Mouse (Mus musculus): ENCODE results near the gene Vps26c. TPM values are rescaled to one million over a fixed set of nuclear protein-coding genes. Genes with fewer than 3 reads are reported as not detected.

Gene Vps26c
- polyA plus RNA-seq, 1 experiment from 2014 or later = 56.1 TPM

GRCm38 (mm10) chr16:94465900-94466299 is 60.7 kb downstream of the Vps26c start:
- 98% methylated on average over 4 of the region's 4 CpGs for WGBS
- peaks cover 100% of the 10 kb centered on the region for H3K36me3 ChIP-seq (replicated peaks)
- H3K4me3 ChIP-seq = no peak overlapping the region
- H3K4me1 ChIP-seq = no peaks in the 10 kb centered on the region
- no peak overlapping the region for H3K27ac ChIP-seq
- no peaks in the 10 kb centered on the region for H3K9me3 ChIP-seq
- H3K27me3 ChIP-seq (ENCODE audit: poor library complexity, severe bottlenecking) = no peaks in the 10 kb centered on the region
- DNase-seq (ENCODE audit: extremely low spot score, low spot score) = no peak

DNA sequence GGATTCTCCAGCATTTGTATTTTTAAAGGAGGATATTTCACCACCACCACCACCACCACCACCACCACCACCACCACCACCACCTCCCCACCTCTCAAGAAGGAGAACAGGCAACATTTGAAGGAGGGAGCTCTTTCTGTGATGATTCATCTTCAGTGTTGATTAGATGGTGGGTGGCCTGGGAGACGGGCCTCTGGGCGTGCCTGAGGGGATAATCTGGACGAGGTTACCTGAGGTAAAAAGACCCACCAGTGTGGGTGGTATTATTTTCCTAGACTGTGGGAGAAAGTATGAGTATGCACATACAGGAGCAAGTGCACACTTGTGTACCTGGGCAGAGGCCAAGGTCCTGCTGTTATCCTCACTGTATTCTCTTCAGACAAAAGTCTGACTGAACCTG is 62.6 kb downstream of the Vps26c start:
- Histone ChIP-seq H3K36me3 (replicated peaks) (peaks cover 99% of the 10 kb centered on the region), H3K4me3 (no peak overlapping the region), H3K9me3 (no peaks in the 10 kb centered on the region), H3K27me3 (ENCODE audit: poor library complexity, severe bottlenecking) (no peaks in the 10 kb centered on the region), H3K4me1 (no peaks in the 10 kb centered on the region), H3K27ac (no peak overlapping the region)
- 92% methylated on average over 3 of the region's 3 CpGs for WGBS
- no peak for DNase-seq (ENCODE audit: extremely low spot score, low spot score)

GRCm38 (mm10) chr16:94454146-94454545 is 72.5 kb downstream of the Vps26c start:
- Histone ChIP-seq H3K4me1 (no peaks in the 10 kb centered on the region), H3K36me3 (replicated peaks) (peaks cover 100% of the 10 kb centered on the region), H3K27me3 (ENCODE audit: poor library complexity, severe bottlenecking) (no peaks in the 10 kb centered on the region), H3K4me3 (no peak overlapping the region), H3K27ac (no peak overlapping the region), H3K9me3 (no peaks in the 10 kb centered on the region)
- DNase-seq (ENCODE audit: extremely low spot score, low spot score) = no peak
- WGBS = 86% methylated on average over 4 of the region's 4 CpGs

DNA sequence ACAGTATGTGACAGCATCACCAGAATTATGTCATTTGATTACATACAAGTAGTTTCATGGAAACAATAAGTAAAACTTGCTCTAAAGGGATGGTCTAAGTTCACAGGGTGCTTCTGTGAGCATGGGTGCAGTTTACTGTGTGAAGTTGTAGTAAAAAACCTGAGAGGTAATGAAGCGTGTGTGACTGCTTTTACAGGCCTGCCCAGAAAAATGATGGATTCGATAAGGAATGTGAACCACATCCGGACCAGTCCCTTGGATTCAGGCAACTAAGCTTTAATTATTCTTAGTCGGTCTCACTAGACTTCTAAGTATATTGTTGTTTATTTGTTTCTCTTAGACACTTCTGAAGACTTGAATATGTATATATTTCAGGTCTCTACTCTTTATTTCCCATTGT is 73.9 kb downstream of the Vps26c start:
- DNase-seq (ENCODE audit: extremely low spot score, low spot score) = no peak
- 95% methylated on average over 4 of the region's 4 CpGs for WGBS
- H3K27me3 ChIP-seq (ENCODE audit: poor library complexity, severe bottlenecking) = no peaks in the 10 kb centered on the region
- no peak overlapping the region for H3K4me3 ChIP-seq
- H3K4me1 ChIP-seq = no peaks in the 10 kb centered on the region
- H3K36me3 ChIP-seq (replicated peaks) = peaks cover 100% of the 10 kb centered on the region
- no peak overlapping the region for H3K27ac ChIP-seq
- no peaks in the 10 kb centered on the region for H3K9me3 ChIP-seq

- Histone ChIP-seq H3K36me3 (replicated peaks) (peaks cover 100% of the 10 kb centered on the region), H3K9me3 (no peaks in the 10 kb centered on the region), H3K27me3 (ENCODE audit: poor library complexity, severe bottlenecking) (no peaks in the 10 kb centered on the region), H3K4me1 (no peaks in the 10 kb centered on the region), H3K4me3 (no peak overlapping the region), H3K27ac (no peak overlapping the region)
- WGBS = 93% methylated on average over 11 of the region's 11 CpGs
- no peak for DNase-seq (ENCODE audit: extremely low spot score, low spot score)
Measured at GRCm38 (mm10) chr16:94451545-94452488, 74.8 kb downstream of the Vps26c start.

- Histone ChIP-seq H3K27me3 (ENCODE audit: poor library complexity, severe bottlenecking) (no peaks in the 10 kb centered on the region), H3K36me3 (replicated peaks) (peaks cover 100% of the 10 kb centered on the region), H3K4me3 (no peak overlapping the region), H3K9me3 (no peaks in the 10 kb centered on the region), H3K4me1 (no peaks in the 10 kb centered on the region), H3K27ac (no peak overlapping the region)
- WGBS = 96% methylated on average over 7 of the region's 7 CpGs
- DNase-seq (ENCODE audit: extremely low spot score, low spot score) = no peak
Measured at GRCm38 (mm10) chr16:94449632-94450031, 77.0 kb downstream of the Vps26c start.

DNA sequence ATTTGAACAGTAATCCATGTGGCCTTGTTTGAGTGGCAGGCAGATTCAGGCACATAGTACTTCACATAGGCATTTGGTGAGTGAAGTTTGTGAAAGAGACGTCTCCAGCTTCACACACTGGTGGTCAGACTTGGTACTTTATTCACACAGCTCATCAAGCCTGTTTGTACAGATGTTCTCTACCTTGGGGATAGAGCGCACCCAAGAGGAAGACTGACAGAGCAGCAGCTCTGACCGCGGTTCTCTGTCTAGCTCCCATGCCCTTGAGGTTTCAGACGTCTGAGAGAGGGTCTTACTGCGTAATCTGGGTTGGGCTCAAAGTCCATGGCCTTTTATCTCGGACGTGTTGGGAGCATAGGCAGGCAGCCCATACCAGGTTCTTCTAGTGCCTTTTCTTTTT is 77.5 kb downstream of the Vps26c start:
- Histone ChIP-seq H3K27ac (no peak overlapping the region), H3K4me1 (no peaks in the 10 kb centered on the region), H3K27me3 (ENCODE audit: poor library complexity, severe bottlenecking) (no peaks in the 10 kb centered on the region), H3K9me3 (no peaks in the 10 kb centered on the region), H3K4me3 (no peak overlapping the region), H3K36me3 (replicated peaks) (peaks cover 100% of the 10 kb centered on the region)
- 88% methylated on average over 8 of the region's 8 CpGs for WGBS
- DNase-seq (ENCODE audit: extremely low spot score, low spot score) = no peak

Other genes starting within 250 kb of the Vps26c start
- 14.4 and 15.5 TPM in 2 replicates for gene Hlcs, start 213.3 kb downstream of the Vps26c start, polyA plus RNA-seq (2016; fragmentation: Nextera tagmentation; extraction: Ambion mirVana)
- 4.6 and 5.8 TPM in 2 replicates for gene Ripply3, start 198.4 kb downstream of the Vps26c start, polyA plus RNA-seq (2016; fragmentation: Nextera tagmentation; extraction: Ambion mirVana)
- gene Ttc3, start 156.2 kb downstream of the Vps26c start, polyA plus RNA-seq (2016; fragmentation: Nextera tagmentation; extraction: Ambion mirVana) = 304 and 306 TPM in 2 replicates
- 89.3 and 94.9 TPM in 2 replicates for gene Pigp, start 155.0 kb downstream of the Vps26c start, polyA plus RNA-seq (2016; fragmentation: Nextera tagmentation; extraction: Ambion mirVana)
- 9.1 TPM in 2 replicates for gene Dyrk1a, start 43.2 kb upstream of the Vps26c start, polyA plus RNA-seq (2016; fragmentation: Nextera tagmentation; extraction: Ambion mirVana)